12 mouse cellular contexts compared by ENCODE assay signal in the genomic region with DNA sequence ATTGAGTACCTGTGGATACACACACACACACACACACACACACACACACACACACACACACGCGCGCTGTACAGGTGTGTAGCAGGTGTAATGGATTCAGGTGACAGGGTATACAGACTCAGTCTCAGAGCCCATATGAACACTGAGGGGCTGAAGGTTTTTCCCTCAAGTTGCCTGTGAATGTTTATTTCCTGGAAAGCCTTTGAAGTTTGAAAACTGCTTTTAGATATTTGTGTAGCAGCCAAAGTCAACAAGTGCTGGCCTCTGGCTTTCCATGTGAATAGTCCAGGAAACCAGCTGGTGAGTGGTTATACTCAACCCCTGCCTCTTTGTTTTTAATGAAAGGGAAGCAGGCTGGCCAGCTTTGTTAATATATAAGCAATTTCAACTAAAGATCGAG.
DNase-seq lines count a peak whose midpoint lies in the region; ATAC-seq lines count a peak whose summit lies in the region.
"Had no signal": no experiment of that assay in that cellular context is flagged by ENCODE, and none has a peak within 500 bp of the region (broad histone marks: within the 10 kb centered on the region; RNA-seq: fewer than 3 reads in every experiment).

No protein-coding gene starts in this region.

- intact Hi-C loops in gastrocnemius, postnatal 14 days (cut with DNase I; ENCODE audit: low total_unique reads) = no loop called here

- H3K4me1 ChIP-seq in liver, embryonic 15.5 days (replicated peaks) = peaks cover 32% of the 10 kb centered on the region
- peaks cover 27% of the 10 kb centered on the region for H3K4me1 ChIP-seq in liver, embryonic 12.5 days

- no peak overlapping the region for H3K4me2 ChIP-seq in liver, embryonic 15.5 days
- no peak overlapping the region for H3K4me2 ChIP-seq in liver, embryonic 12.5 days

- 79% methylated on average over 4 of the region's 4 CpGs for WGBS in liver, embryonic 15.5 days (ENCODE audit: insufficient replicate concordance)
- 97% methylated on average over 4 of the region's 4 CpGs for WGBS in liver, embryonic 12.5 days (ENCODE audit: insufficient replicate concordance)

- DNase-seq in kidney, adult 9 months = peak; percentile 86
- peak; percentile 14 to 36 for DNase-seq in lung, adult 18-20 months
- DNase-seq in yolk sac, embryonic 10.5 days (ENCODE audit: low spot score) = peak; percentile 69
- no peak for DNase-seq in right cerebral cortex, postnatal 4 days
- no peak for DNase-seq in urinary bladder, postnatal 4 days (ENCODE audit: low spot score in 2 of 2)
- DNase-seq in gastrocnemius, postnatal 14 days = no peak
- DNase-seq: gastrocnemius, postnatal 36 days; layer of hippocampus, postnatal 36 days; right cerebral cortex, adult 18-20 months had no signal

- H3K9me3 ChIP-seq in liver, embryonic 15.5 days (replicated peaks) = no peaks in the 10 kb centered on the region
- no peaks in the 10 kb centered on the region for H3K9me3 ChIP-seq in liver, embryonic 12.5 days (replicated peaks)
- H3K9me3 ChIP-seq: forebrain, embryonic 10.5 days had no signal

- H3K27ac ChIP-seq in liver, embryonic 15.5 days (replicated peaks) = 0 out of 2 replicates have a peak overlapping the region, but pooled peaks have one; percentile 20
- no peak overlapping the region for H3K27ac ChIP-seq in liver, embryonic 12.5 days
- H3K27ac ChIP-seq: forebrain, embryonic 10.5 days had no signal

- no peak overlapping the region for H3K4me3 ChIP-seq in liver, embryonic 15.5 days (replicated peaks)
- no peak overlapping the region for H3K4me3 ChIP-seq in liver, embryonic 12.5 days
- H3K4me3 ChIP-seq: forebrain, embryonic 10.5 days had no signal

- no peaks in the 10 kb centered on the region for H3K27me3 ChIP-seq in liver, embryonic 15.5 days
- H3K27me3 ChIP-seq in liver, embryonic 12.5 days (replicated peaks) = no peaks in the 10 kb centered on the region

- 0 out of 2 replicates have a peak, but pooled peaks cover 5% of the 10 kb centered on the region for H3K36me3 ChIP-seq in liver, embryonic 15.5 days (replicated peaks)
- peaks cover 14% of the 10 kb centered on the region for H3K36me3 ChIP-seq in liver, embryonic 12.5 days

- H3K9ac ChIP-seq in liver, embryonic 15.5 days = no peak overlapping the region
- H3K9ac ChIP-seq in liver, embryonic 12.5 days = no peak overlapping the region

- peak; percentile 64 for ATAC-seq in liver, embryonic 15.5 days (ENCODE audit: insufficient read depth)
- ATAC-seq in liver, embryonic 12.5 days = no peak

Comparison
In these comparisons a context has a peak if more than half of its experiments do, and no peak if none do; other contexts are left out.
1. DNase-seq: peak in kidney, adult 9 months (single experiment), lung, adult 18-20 months (2 of 2) and yolk sac, embryonic 10.5 days (single experiment); none in right cerebral cortex, postnatal 4 days (single experiment), urinary bladder, postnatal 4 days (0 of 2) and gastrocnemius, postnatal 14 days (single experiment).